Mouse (Mus musculus) lung, adult 2 months (tissue): ENCODE results near the gene Med31.

Source experiments
- CTCF ChIP-seq: fragments of 200-500 bp; IDR thresholded peaks from 2 replicates; pipeline ENCODE4 v1.5.1; 2011; ENCODE audit warnings: mild to moderate bottlenecking, low read length, control low read depth; ENCODE audit not compliant: insufficient read depth
- POLR2A ChIP-seq: fragments of 200-500 bp; IDR thresholded peaks from 2 replicates; pipeline ENCODE4 v1.6.1; 2011; ENCODE audit warnings: low read depth, mild to moderate bottlenecking, control low read depth, low read length, borderline replicate concordance; ENCODE audit errors: extremely low read depth

DNA sequence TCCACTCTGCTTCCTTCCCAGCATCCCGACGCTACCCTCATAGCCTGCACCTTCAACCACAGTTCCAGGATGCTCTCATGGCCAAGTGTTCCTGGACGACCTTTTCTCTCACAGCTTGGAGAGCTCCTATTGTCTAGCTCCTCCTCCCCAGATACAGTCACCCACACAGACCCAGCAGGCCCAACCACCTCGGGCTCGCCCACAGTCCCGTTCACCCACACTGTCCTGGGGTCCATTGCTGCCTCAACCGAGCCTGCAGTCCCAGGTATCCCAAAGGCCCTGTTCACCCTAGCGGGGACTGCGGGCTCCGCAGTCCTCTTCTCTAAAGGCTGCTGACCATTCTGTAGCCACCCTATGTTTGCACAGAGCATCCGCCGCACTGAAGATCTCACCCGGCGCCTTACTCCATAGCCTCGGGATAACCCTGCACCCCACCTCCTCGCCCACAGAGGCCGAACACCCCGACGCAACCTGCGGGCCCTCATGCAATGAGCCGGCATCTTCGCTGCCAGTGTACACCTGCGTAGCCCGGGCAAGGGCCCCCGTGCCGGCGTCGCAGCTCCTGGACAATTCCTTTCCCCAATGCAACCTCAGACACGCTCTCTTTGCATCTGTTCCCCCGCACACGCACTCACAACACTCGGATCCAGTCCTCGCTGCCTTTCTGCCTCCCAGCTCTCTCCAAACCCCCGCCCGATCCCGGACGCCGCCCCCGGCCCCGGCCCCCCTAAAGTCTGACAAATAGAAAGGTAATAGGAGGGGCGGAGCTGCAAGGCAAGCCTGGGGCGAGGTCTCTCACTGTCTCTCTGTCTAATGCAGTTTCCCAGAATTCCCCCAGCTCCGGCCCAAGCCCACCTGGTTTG is 8.8 kb downstream of the Med31 start, which contains the start of gene Gm43951:
- TF ChIP-seq CTCF (no peak), POLR2A (no peak)
